Mouse (Mus musculus) forebrain, postnatal 0 days (tissue): ENCODE data around the gene Ndufaf2. TPM values are rescaled to one million over a fixed set of nuclear protein-coding genes. Genes with fewer than 3 reads are reported as not detected.

Source experiments
- ATAC-seq: fragments of 200-750 bp; cut with Nextera tagmentation; 2 replicates; pipeline ENCODE4 v1.8.0; 2017; ENCODE audit warnings: mild to moderate bottlenecking, moderate library complexity
- DNase-seq: peaks from one replicate; pipeline ENCODE4 v3.0.0-alpha.2; 2015
- H3K27ac ChIP-seq: fragments of 300-500 bp; sonication (generic); 2 replicates; pipeline ENCODE4 v1.5.1; 2014; ENCODE audit warnings: low read depth, mild to moderate bottlenecking, antibody characterized with exemption, low read length, moderate library complexity, mixed read lengths
- H3K27me3 ChIP-seq: fragments of 300-500 bp; sonication (generic); 2 replicates; pipeline ENCODE4 v1.6.1; 2014; ENCODE audit warnings: mild to moderate bottlenecking, low read length, mixed read lengths; ENCODE audit not compliant: insufficient read depth
- H3K36me3 ChIP-seq: fragments of 300-500 bp; sonication (generic); 2 replicates; pipeline ENCODE4 v1.6.1; 2014; ENCODE audit warnings: mild to moderate bottlenecking, moderate library complexity; ENCODE audit not compliant: insufficient read depth
- H3K4me1 ChIP-seq: fragments of 300-500 bp; sonication (generic); 2 replicates; pipeline ENCODE4 v1.6.1; 2014; ENCODE audit warnings: antibody characterized with exemption; ENCODE audit not compliant: insufficient read depth
- H3K4me2 ChIP-seq: fragments of 300-500 bp; sonication (generic); 2 replicates; pipeline ENCODE4 v1.6.1; 2014; ENCODE audit warnings: low read depth, mild to moderate bottlenecking, moderate library complexity
- H3K4me3 ChIP-seq: fragments of 300-500 bp; sonication (generic); 2 replicates; pipeline ENCODE4 v1.5.1; 2014; ENCODE audit warnings: low read depth, low read length, mixed read lengths
- H3K9ac ChIP-seq: fragments of 300-500 bp; sonication (generic); 2 replicates; pipeline ENCODE4 v1.6.1; 2014; ENCODE audit warnings: mild to moderate bottlenecking
- H3K9me3 ChIP-seq: fragments of 300-500 bp; sonication (generic); 2 replicates; pipeline ENCODE4 v1.6.1; 2016; ENCODE audit warnings: low read length
- CTCF ChIP-seq: sonication (generic); IDR thresholded peaks from 2 replicates; pipeline ENCODE4 v1.5.1; 2016; ENCODE audit warnings: antibody characterized with exemption, control low read depth, low read depth
- WGBS: fragments of 180-500 bp; shearing (Covaris S2); extraction: QIAGEN DNeasy Blood & Tissue Kit; methylation state at CpG from one replicate; pipeline ENCODE4 v1.1.7; 2014; 5-methylcytosine and 5-hydroxymethylcytosine counted together
- polyA plus RNA-seq: library from polyadenylated mRNA; unstranded; fragments of >200 nt; fragmentation: Nextera tagmentation; extraction: Ambion mirVana; gene quantifications from 2 replicates; pipeline ENCODE4 v1.2.1, GENCODE M21; 2015
- total RNA-seq: library from RNA; depleted of rRNA; stranded (reverse); fragments of >200 nt; gene quantifications from 2 replicates; pipeline ENCODE4 v1.2.3, GENCODE M21; 2014

Ndufaf2 gene
- total and polyA plus RNA-seq, 2 experiments from 2014 or later, result 22.1 to 84.1 TPM

GRCm38 (mm10) chr13:108127130-108127529 is 31.3 kb downstream of the Ndufaf2 start:
- Histone ChIP-seq H3K4me2 (no peak overlapping the region), H3K4me3 (no peak overlapping the region), H3K4me1 (0 out of 2 replicates have a peak, but pooled peaks cover 4% of the 10 kb centered on the region), H3K9me3 (no peaks in the 10 kb centered on the region), H3K9ac (no peak overlapping the region), H3K36me3 (no peaks in the 10 kb centered on the region), H3K27me3 (no peaks in the 10 kb centered on the region), H3K27ac (no peak overlapping the region)
- ATAC-seq (no peak), DNase-seq (peak; percentile 42)
- 7% methylated on average over 1 of the region's 1 CpGs for WGBS
- TF ChIP-seq CTCF, result peak; percentile 66

- ATAC-seq (no peak), DNase-seq (no peak)
- Histone ChIP-seq H3K4me2 (no peak overlapping the region), H3K4me1 (0 out of 2 replicates have a peak, but pooled peaks cover 4% of the 10 kb centered on the region), H3K27ac (no peak overlapping the region), H3K36me3 (no peaks in the 10 kb centered on the region), H3K9ac (no peak overlapping the region), H3K27me3 (no peaks in the 10 kb centered on the region), H3K9me3 (no peaks in the 10 kb centered on the region), H3K4me3 (no peak overlapping the region)
- TF ChIP-seq CTCF, result no peak
- WGBS, result 92% methylated on average over 2 of the region's 2 CpGs
Observed at GRCm38 (mm10) chr13:108126246-108126645, 32.2 kb downstream of the Ndufaf2 start.

GRCm38 (mm10) chr13:108124096-108124495 is 34.3 kb downstream of the Ndufaf2 start:
- no peak overlapping the region for H3K9ac ChIP-seq
- ATAC-seq (no peak), DNase-seq (no peak)
- 78% methylated on average over 11 of the region's 11 CpGs for WGBS
- no peaks in the 10 kb centered on the region for H3K27me3 ChIP-seq
- no peak for TF ChIP-seq CTCF
- H3K27ac ChIP-seq, result no peak overlapping the region
- no peak overlapping the region for H3K4me3 ChIP-seq
- no peaks in the 10 kb centered on the region for H3K36me3 ChIP-seq
- H3K9me3 ChIP-seq, result no peaks in the 10 kb centered on the region
- 0 out of 2 replicates have a peak, but pooled peaks cover 4% of the 10 kb centered on the region for H3K4me1 ChIP-seq
- no peak overlapping the region for H3K4me2 ChIP-seq

- Histone ChIP-seq H3K9ac (peak overlapping the region; percentile 23; the same call in 1 of the 2 replicates), H3K9me3 (no peaks in the 10 kb centered on the region), H3K4me1 (0 out of 2 replicates have a peak, but pooled peaks cover 4% of the 10 kb centered on the region), H3K4me3 (no peak overlapping the region), H3K4me2 (peak overlapping the region; percentile 31), H3K36me3 (no peaks in the 10 kb centered on the region), H3K27me3 (no peaks in the 10 kb centered on the region), H3K27ac (no peak overlapping the region; the same call in 1 of the 2 replicates)
- 14% methylated on average over 15 of the region's 15 CpGs for WGBS
- DNase-seq (peak; percentile 20), ATAC-seq (no peak)
- no peak for TF ChIP-seq CTCF
Observed at GRCm38 (mm10) chr13:108123109-108123723, 35.2 kb downstream of the Ndufaf2 start.

- H3K4me3 ChIP-seq, result no peak overlapping the region
- H3K36me3 ChIP-seq, result no peaks in the 10 kb centered on the region
- 0 out of 2 replicates have a peak, but pooled peaks cover 4% of the 10 kb centered on the region for H3K4me1 ChIP-seq
- ATAC-seq (no peak), DNase-seq (no peak)
- no peak overlapping the region for H3K27ac ChIP-seq
- no peak for TF ChIP-seq CTCF
- no peak overlapping the region for H3K9ac ChIP-seq
- no peaks in the 10 kb centered on the region for H3K27me3 ChIP-seq
- WGBS, result 78% methylated on average over 9 of the region's 9 CpGs
- H3K9me3 ChIP-seq, result no peaks in the 10 kb centered on the region
- H3K4me2 ChIP-seq, result no peak overlapping the region
Observed at GRCm38 (mm10) chr13:108119411-108120310, 38.8 kb downstream of the Ndufaf2 start.

- H3K27ac ChIP-seq, result no peak overlapping the region
- H3K4me3 ChIP-seq, result no peak overlapping the region
- H3K9ac ChIP-seq, result no peak overlapping the region
- H3K36me3 ChIP-seq, result no peaks in the 10 kb centered on the region
- TF ChIP-seq CTCF, result no peak
- no peak overlapping the region for H3K4me2 ChIP-seq
- H3K4me1 ChIP-seq, result 0 out of 2 replicates have a peak, but pooled peaks cover 8% of the 10 kb centered on the region
- DNase-seq, result no peak
- no peaks in the 10 kb centered on the region for H3K27me3 ChIP-seq
- WGBS, result 85% methylated on average over 1 of the region's 1 CpGs
- ATAC-seq, result no peak
- no peaks in the 10 kb centered on the region for H3K9me3 ChIP-seq
Observed at GRCm38 (mm10) chr13:108118188-108118587, 40.2 kb downstream of the Ndufaf2 start.

GRCm38 (mm10) chr13:108117654-108118053 is 40.8 kb downstream of the Ndufaf2 start:
- no peak overlapping the region for H3K9ac ChIP-seq
- H3K9me3 ChIP-seq, result no peaks in the 10 kb centered on the region
- DNase-seq (no peak), ATAC-seq (no peak)
- H3K4me1 ChIP-seq, result 0 out of 2 replicates have a peak, but pooled peaks cover 5% of the 10 kb centered on the region
- no peak overlapping the region for H3K27ac ChIP-seq
- TF ChIP-seq CTCF, result no peak
- no peaks in the 10 kb centered on the region for H3K36me3 ChIP-seq
- H3K4me3 ChIP-seq, result no peak overlapping the region
- no peak overlapping the region for H3K4me2 ChIP-seq
- no peaks in the 10 kb centered on the region for H3K27me3 ChIP-seq
